Mouse (Mus musculus): ENCODE measurements around the gene Ybx2.
"Not testable (repeated sequence)": the region's sequence is repeated elsewhere in the genome, so short reads cannot be mapped to it uniquely, and the experiment has no call there.

The Ybx2 gene

GRCm38 (mm10) chr11:69915667-69916627 lies 19.6 kb upstream of the Ybx2 start:
- DNase-seq = no peak

- DNase-seq = not testable (repeated sequence)
Observed at GRCm38 (mm10) chr11:69916652-69917378, 18.8 kb upstream of the Ybx2 start.

GRCm38 (mm10) chr11:69917379-69917948 lies 18.1 kb upstream of the Ybx2 start:
- no peak for DNase-seq

- DNase-seq = no peak
Observed at GRCm38 (mm10) chr11:69918118-69918517, 17.5 kb upstream of the Ybx2 start.

GRCm38 (mm10) chr11:69919053-69919452 lies 16.5 kb upstream of the Ybx2 start:
- no peak for DNase-seq

- DNase-seq = peak; percentile 85
Observed at GRCm38 (mm10) chr11:69919661-69920265, 15.8 kb upstream of the Ybx2 start.

- DNase-seq = peak; percentile 8
Observed at GRCm38 (mm10) chr11:69920266-69921031, 15.1 kb upstream of the Ybx2 start.

GRCm38 (mm10) chr11:69921114-69922011 lies 14.2 kb upstream of the Ybx2 start, which contains the start of gene Eif5a:
Eif5a (minus strand) TSS chr11:69921958.
- DNase-seq = peak; percentile 100

- DNase-seq = no peak
Observed at GRCm38 (mm10) chr11:69922012-69922756, 13.4 kb upstream of the Ybx2 start.

GRCm38 (mm10) chr11:69922796-69923195 lies 12.8 kb upstream of the Ybx2 start:
- DNase-seq = no peak

GRCm38 (mm10) chr11:69927501-69927900 lies 8.1 kb upstream of the Ybx2 start:
- DNase-seq = no peak

- no peak for DNase-seq
Observed at GRCm38 (mm10) chr11:69929712-69930111, 5.9 kb upstream of the Ybx2 start.

GRCm38 (mm10) chr11:69930176-69930575 lies 5.4 kb upstream of the Ybx2 start:
- DNase-seq = not testable (repeated sequence)

GRCm38 (mm10) chr11:69930967-69931537 lies 4.5 kb upstream of the Ybx2 start:
- DNase-seq = no peak

GRCm38 (mm10) chr11:69931769-69932168 lies 3.8 kb upstream of the Ybx2 start:
- DNase-seq = no peak

- DNase-seq = peak; percentile 19
Observed at GRCm38 (mm10) chr11:69932254-69932653, 3.3 kb upstream of the Ybx2 start.

- DNase-seq = no peak
Observed at GRCm38 (mm10) chr11:69933066-69933465, 2.5 kb upstream of the Ybx2 start.

- peak; percentile 92 for DNase-seq
Observed at GRCm38 (mm10) chr11:69934169-69934568, 1.4 kb upstream of the Ybx2 start.

- DNase-seq = no peak
Observed at GRCm38 (mm10) chr11:69934681-69935080, 915 bp upstream of the Ybx2 start.

GRCm38 (mm10) chr11:69936156-69936555 lies 560 bp downstream of the Ybx2 start:
- no peak for DNase-seq
